Mouse (Mus musculus) limb, embryonic 10.5 days (tissue): ENCODE data around the gene Mier1. TPM values are rescaled to one million over a fixed set of nuclear protein-coding genes. Genes with fewer than 3 reads are reported as not detected.

Experiments
- DNase-seq: peaks from one replicate; pipeline ENCODE4 v3.0.0-alpha.2; 2017; ENCODE audit warnings: low spot score
- H3K27ac ChIP-seq: fragments of 300-500 bp; sonication (generic); 2 replicates; pipeline ENCODE4 v1.5.1; 2016; ENCODE audit warnings: mild to moderate bottlenecking
- H3K27me3 ChIP-seq: fragments of 300-500 bp; sonication (generic); 2 replicates; pipeline ENCODE4 v1.6.1; 2016; ENCODE audit warnings: low read depth, mild to moderate bottlenecking; ENCODE audit not compliant: poor library complexity, severe bottlenecking
- H3K36me3 ChIP-seq: fragments of 300-500 bp; sonication (generic); 2 replicates; pipeline ENCODE4 v1.6.1; 2016; ENCODE audit warnings: mild to moderate bottlenecking, moderate library complexity
- H3K4me1 ChIP-seq: fragments of 300-500 bp; sonication (generic); 2 replicates; pipeline ENCODE4 v1.6.1; 2016
- H3K4me3 ChIP-seq: fragments of 300-500 bp; sonication (generic); 2 replicates; pipeline ENCODE4 v1.5.1; 2016; ENCODE audit warnings: mild to moderate bottlenecking, moderate library complexity
- H3K9me3 ChIP-seq: fragments of 300-500 bp; sonication (generic); replicated peaks from 2 replicates; pipeline ENCODE4 v1.6.1; 2016; ENCODE audit warnings: mild to moderate bottlenecking
- WGBS: fragments of 180-500 bp; shearing (Covaris S2); methylation state at CpG from one replicate; pipeline ENCODE4 v1.1.7; 2016; 5-methylcytosine and 5-hydroxymethylcytosine counted together
- polyA plus RNA-seq: library from polyadenylated mRNA; unstranded; fragments of >200 nt; fragmentation: Nextera tagmentation; extraction: Ambion mirVana; gene quantifications from 2 replicates; pipeline ENCODE4 v1.2.1, GENCODE M21; 2016

Gene Mier1
- polyA plus RNA-seq, 1 experiment from 2014 or later, result 41.5 TPM

GRCm38 (mm10) chr4:103177681-103178080, 63.5 kb downstream of the Mier1 start:
- H3K27ac ChIP-seq, result no peak overlapping the region
- no peaks in the 10 kb centered on the region for H3K27me3 ChIP-seq
- H3K4me1 ChIP-seq, result peaks cover 11% of the 10 kb centered on the region
- peak; percentile 8 for DNase-seq
- H3K9me3 ChIP-seq, result no peaks in the 10 kb centered on the region
- WGBS, result 88% methylated on average over 1 of the region's 1 CpGs
- no peak overlapping the region for H3K4me3 ChIP-seq
- peaks cover 56% of the 10 kb centered on the region for H3K36me3 ChIP-seq

- Histone ChIP-seq H3K27me3 (no peaks in the 10 kb centered on the region), H3K4me1 (peaks cover 11% of the 10 kb centered on the region), H3K4me3 (no peak overlapping the region), H3K9me3 (no peaks in the 10 kb centered on the region), H3K36me3 (peaks cover 56% of the 10 kb centered on the region), H3K27ac (no peak overlapping the region)
- DNase-seq, result peak; percentile 28
- 80% methylated on average over 7 of the region's 7 CpGs for WGBS
Measured at GRCm38 (mm10) chr4:103178635-103179318, 64.6 kb downstream of the Mier1 start.

DNA sequence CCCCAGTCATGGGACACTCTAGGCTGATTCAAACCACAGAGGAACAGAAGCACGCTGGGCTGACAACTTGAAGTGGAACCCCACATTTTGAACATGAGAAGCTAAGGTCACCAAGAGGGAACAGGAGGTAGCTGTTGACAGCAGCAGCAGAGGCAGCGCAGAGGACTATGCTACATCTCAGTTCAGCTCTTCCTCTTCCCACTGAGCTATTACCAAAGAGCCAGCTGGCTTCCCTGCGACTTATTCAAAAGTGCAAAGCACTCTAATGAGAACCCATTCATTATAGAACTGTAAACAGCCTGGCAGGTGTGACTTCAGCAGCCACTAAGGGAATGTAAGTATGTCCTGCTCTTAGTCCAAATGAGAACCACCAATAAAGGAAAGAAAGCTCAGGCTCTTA, 65.4 kb downstream of the Mier1 start:
- Histone ChIP-seq H3K4me3 (no peak overlapping the region), H3K27me3 (no peaks in the 10 kb centered on the region), H3K27ac (no peak overlapping the region), H3K36me3 (peaks cover 57% of the 10 kb centered on the region), H3K9me3 (no peaks in the 10 kb centered on the region), H3K4me1 (peaks cover 11% of the 10 kb centered on the region)
- 76% methylated on average over 3 of the region's 3 CpGs for WGBS
- DNase-seq, result no peak

- H3K4me1 ChIP-seq, result peaks cover 11% of the 10 kb centered on the region
- DNase-seq, result no peak
- WGBS, result 83% methylated on average over 8 of the region's 8 CpGs
- H3K27ac ChIP-seq, result no peak overlapping the region
- H3K36me3 ChIP-seq, result peaks cover 56% of the 10 kb centered on the region
- H3K4me3 ChIP-seq, result no peak overlapping the region
- no peaks in the 10 kb centered on the region for H3K27me3 ChIP-seq
- H3K9me3 ChIP-seq, result no peaks in the 10 kb centered on the region
Measured at GRCm38 (mm10) chr4:103180300-103180888, 66.2 kb downstream of the Mier1 start.

GRCm38 (mm10) chr4:103188786-103189640, 74.8 kb downstream of the Mier1 start:
- Histone ChIP-seq H3K27ac (no peak overlapping the region), H3K4me3 (no peak overlapping the region), H3K36me3 (peaks cover 78% of the 10 kb centered on the region), H3K4me1 (no peaks in the 10 kb centered on the region), H3K9me3 (no peaks in the 10 kb centered on the region), H3K27me3 (no peaks in the 10 kb centered on the region)
- WGBS, result 91% methylated on average over 8 of the region's 8 CpGs
- no peak for DNase-seq

DNA sequence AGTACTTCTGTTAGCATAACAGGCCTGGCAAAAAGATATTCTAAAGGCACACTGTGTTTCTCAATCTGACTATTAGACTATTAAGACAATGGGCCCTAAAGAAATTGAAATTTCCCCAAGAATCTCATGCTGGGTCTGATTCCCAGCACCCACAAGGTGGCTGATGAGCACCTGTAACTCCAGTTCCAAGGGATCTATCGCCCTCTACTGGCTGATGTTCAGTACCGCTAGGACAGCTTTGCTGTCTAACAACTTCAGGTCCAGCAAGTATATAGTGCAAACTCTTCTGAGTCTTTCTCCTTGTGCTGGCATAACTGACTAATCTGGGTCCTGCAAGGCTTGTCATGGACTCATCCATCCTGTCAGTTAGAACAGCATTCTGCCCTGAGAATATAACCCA, 78.2 kb downstream of the Mier1 start:
- no peaks in the 10 kb centered on the region for H3K4me1 ChIP-seq
- H3K27ac ChIP-seq, result no peak overlapping the region
- H3K9me3 ChIP-seq, result no peaks in the 10 kb centered on the region
- no peaks in the 10 kb centered on the region for H3K27me3 ChIP-seq
- WGBS, result 91% methylated on average over 2 of the region's 2 CpGs
- peaks cover 80% of the 10 kb centered on the region for H3K36me3 ChIP-seq
- no peak for DNase-seq
- H3K4me3 ChIP-seq, result no peak overlapping the region

DNA sequence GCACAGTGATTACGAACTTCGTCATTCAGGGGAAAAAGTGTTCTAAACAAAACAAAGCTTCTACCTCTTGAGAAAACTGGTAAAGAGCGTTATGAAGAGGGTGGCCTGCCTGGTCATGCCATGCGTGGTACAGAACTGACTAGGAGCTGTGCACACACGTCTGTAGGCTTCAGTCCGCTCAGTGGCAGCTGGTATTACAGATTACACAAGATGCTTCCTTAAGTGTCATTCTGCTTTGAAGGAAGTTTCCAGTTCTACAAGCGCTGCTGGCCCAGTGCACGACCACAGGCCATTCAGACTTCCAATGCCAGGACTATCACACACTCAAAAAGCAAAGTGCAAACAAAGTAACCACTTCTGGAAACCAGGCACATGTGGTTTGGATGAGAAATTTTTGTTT, 83.2 kb downstream of the Mier1 start:
- Histone ChIP-seq H3K36me3 (peaks cover 69% of the 10 kb centered on the region), H3K9me3 (no peaks in the 10 kb centered on the region), H3K27ac (no peak overlapping the region), H3K4me1 (no peaks in the 10 kb centered on the region), H3K4me3 (no peak overlapping the region), H3K27me3 (no peaks in the 10 kb centered on the region)
- DNase-seq, result no peak
- 93% methylated on average over 8 of the region's 8 CpGs for WGBS

DNA sequence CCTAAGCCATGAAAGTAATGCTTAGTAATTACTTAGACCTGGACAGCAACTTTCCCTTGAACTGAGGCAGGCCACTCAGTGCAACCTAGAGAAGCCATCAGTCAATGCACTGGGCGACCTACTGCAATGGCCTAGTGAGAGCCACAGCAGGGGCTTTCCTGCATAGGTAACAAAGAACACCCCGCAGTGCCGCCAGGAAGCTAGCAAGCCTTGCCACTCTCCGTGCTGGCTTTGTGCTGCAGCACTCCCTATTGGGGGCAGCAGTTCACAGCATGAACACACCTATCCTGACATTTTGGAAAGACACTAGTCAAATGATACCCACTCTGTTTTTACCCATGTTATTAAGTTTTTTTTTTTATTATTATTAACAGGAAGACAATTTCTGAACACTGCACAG, 84.9 kb downstream of the Mier1 start:
- no peak overlapping the region for H3K27ac ChIP-seq
- WGBS, result 59% methylated on average over 4 of the region's 4 CpGs
- DNase-seq, result no peak
- H3K36me3 ChIP-seq, result peaks cover 59% of the 10 kb centered on the region
- no peaks in the 10 kb centered on the region for H3K9me3 ChIP-seq
- H3K4me3 ChIP-seq, result no peak overlapping the region
- H3K4me1 ChIP-seq, result no peaks in the 10 kb centered on the region
- H3K27me3 ChIP-seq, result no peaks in the 10 kb centered on the region

- WGBS, result 91% methylated on average over 1 of the region's 1 CpGs
- Histone ChIP-seq H3K36me3 (peaks cover 62% of the 10 kb centered on the region), H3K27me3 (no peaks in the 10 kb centered on the region), H3K27ac (no peak overlapping the region), H3K4me1 (no peaks in the 10 kb centered on the region), H3K9me3 (no peaks in the 10 kb centered on the region), H3K4me3 (no peak overlapping the region)
- no peak for DNase-seq
Measured at GRCm38 (mm10) chr4:103200046-103200445, 85.9 kb downstream of the Mier1 start.

- no peak overlapping the region for H3K27ac ChIP-seq
- no peaks in the 10 kb centered on the region for H3K27me3 ChIP-seq
- DNase-seq, result no peak
- H3K36me3 ChIP-seq, result peaks cover 77% of the 10 kb centered on the region
- no peaks in the 10 kb centered on the region for H3K4me1 ChIP-seq
- H3K4me3 ChIP-seq, result no peak overlapping the region
- H3K9me3 ChIP-seq, result no peaks in the 10 kb centered on the region
- WGBS, result 94% methylated on average over 2 of the region's 2 CpGs
Measured at GRCm38 (mm10) chr4:103203646-103204045, 89.5 kb downstream of the Mier1 start.

GRCm38 (mm10) chr4:103208553-103208952, 94.4 kb downstream of the Mier1 start:
- Histone ChIP-seq H3K4me1 (peaks cover 11% of the 10 kb centered on the region), H3K36me3 (peaks cover 77% of the 10 kb centered on the region), H3K9me3 (no peaks in the 10 kb centered on the region), H3K27ac (no peak overlapping the region), H3K4me3 (no peak overlapping the region), H3K27me3 (no peaks in the 10 kb centered on the region)
- WGBS, result 91% methylated on average over 1 of the region's 1 CpGs
- no peak for DNase-seq

GRCm38 (mm10) chr4:103213859-103214497, 99.8 kb downstream of the Mier1 start:
- no peaks in the 10 kb centered on the region for H3K27me3 ChIP-seq
- 7% methylated on average over 30 of the region's 30 CpGs for WGBS
- peak overlapping the region; percentile 100 for H3K27ac ChIP-seq
- DNase-seq, result peak; percentile 41
- H3K4me3 ChIP-seq, result peak overlapping the region; percentile 95
- peaks cover 38% of the 10 kb centered on the region for H3K4me1 ChIP-seq
- H3K36me3 ChIP-seq, result peaks cover 32% of the 10 kb centered on the region
- H3K9me3 ChIP-seq, result no peaks in the 10 kb centered on the region
